Mouse (Mus musculus): ENCODE results near the gene Nr2f6.

- TF ChIP-seq POLR2A (IDR thresholded peaks at IDR 0.05; ENCODE audit: borderline replicate concordance, extremely low read depth, low read depth, low read length) (no peak), CTCF (IDR thresholded peaks at IDR 0.05; ENCODE audit: insufficient read depth, low read length) (no peak)
These were observed 40.4 kb upstream of the Nr2f6 start for GRCm38 (mm10) chr8:71422121-71422520.
